Mouse (Mus musculus): Measurements from ENCODE around the gene Tbxas1.

Gene Tbxas1

DNA sequence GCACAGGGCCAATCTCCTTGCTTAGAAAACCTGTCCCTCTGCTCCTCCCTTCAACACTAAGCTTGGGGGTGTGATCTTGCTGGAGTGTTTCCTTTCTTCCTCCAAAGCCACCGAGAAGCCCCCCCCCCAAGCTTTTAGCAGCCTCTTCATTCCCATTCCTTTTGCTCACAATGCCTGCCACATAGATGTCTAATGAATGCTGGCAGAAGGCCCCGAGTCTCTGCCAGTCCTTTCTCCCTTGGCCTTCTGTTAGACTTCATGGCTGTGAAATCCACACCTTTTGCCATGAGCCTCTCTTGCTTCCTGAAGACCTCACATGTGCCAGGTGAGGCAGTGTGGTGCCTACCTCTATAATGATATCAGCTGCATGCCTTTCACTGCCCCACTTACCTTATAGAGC, 47.3 kb downstream of the Tbxas1 start:
- DNase-seq (ENCODE audit: low spot score in 2 of 2): no peak

DNA sequence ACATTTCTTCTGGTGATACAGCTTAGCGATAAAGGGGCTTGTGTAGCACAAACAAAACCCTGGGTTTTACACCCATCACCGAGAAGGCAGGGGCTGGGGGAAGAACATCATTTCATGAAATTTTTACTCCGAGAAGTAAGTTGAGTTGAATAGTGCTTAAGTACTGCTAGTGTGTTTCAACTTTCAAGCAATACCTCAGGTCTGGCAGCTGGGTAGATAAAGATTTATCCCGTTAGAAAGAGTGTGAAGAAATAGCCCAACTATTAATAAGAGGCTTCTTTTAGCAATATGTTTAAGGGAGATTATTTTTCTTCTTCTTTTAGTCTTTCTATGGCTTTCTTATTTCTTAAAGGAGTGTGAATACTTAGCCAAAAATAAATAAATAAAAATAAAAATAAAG, 48.2 kb downstream of the Tbxas1 start:
- no peak for DNase-seq (ENCODE audit: low spot score in 2 of 2)

DNA sequence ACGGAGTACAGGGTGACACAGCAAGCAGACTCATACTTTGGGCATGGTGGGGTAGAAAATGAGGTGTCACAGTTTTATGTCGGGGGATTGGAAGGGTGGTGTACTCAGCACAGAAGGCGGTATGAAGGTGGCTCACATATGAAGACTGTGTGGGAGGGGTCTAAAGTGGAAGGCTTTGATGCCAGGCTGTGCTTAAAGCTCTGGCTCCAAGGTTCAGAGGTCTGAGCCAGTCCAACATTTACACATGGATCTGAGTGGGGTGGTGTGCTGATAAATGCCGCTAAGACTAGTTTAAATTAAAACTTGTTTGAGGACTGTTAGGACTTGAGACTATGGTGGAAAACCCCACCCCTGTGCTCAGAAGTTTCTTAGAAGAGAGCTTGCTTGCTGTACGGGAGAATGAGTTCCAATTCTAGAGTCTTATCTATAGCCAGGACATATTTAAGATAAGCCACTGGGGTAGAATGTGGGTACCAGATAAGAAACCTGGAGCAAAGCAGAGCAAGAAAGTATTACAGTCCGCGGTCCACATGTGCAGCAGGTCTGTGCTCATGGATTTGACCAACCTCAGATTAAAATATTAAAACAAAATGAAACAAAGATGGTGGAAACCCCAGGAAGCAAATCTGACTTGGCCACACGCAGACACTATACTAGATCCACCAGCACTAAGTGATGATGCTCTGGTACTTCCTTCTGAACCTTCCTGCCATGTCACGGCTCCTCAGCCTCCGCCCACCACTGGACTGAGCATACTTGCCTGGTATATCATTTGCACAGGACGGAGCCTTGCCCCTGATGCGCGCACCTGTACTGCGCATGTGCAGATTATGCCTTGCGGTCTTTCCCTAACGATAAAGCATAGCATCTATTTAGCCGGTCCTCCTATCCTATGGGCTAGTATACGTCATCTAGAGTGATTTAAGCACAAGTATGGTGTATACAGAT, 48.9 kb downstream of the Tbxas1 start:
- no peak for DNase-seq (ENCODE audit: low spot score in 2 of 2)

DNA sequence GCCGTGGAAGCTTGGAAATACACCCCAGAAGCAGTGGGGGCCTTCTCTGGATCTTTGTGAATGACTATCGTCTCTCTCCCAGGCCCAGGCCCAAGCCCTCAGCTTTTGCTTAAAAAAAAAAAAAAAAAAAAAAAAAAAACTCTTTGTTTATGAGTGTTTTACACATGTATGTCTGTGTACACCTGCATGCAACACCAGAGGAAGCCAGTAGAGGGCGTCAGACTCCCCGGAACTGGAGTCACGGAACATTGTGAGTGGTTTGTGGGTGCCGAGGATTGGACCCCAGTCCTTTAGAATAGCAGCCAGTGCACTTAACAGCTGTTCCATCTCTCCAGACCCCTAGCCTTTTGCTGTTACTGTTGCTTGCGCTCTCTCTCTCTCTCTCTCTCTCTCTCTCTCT, 50.5 kb downstream of the Tbxas1 start:
- no peak for DNase-seq (ENCODE audit: low spot score in 2 of 2)

DNA sequence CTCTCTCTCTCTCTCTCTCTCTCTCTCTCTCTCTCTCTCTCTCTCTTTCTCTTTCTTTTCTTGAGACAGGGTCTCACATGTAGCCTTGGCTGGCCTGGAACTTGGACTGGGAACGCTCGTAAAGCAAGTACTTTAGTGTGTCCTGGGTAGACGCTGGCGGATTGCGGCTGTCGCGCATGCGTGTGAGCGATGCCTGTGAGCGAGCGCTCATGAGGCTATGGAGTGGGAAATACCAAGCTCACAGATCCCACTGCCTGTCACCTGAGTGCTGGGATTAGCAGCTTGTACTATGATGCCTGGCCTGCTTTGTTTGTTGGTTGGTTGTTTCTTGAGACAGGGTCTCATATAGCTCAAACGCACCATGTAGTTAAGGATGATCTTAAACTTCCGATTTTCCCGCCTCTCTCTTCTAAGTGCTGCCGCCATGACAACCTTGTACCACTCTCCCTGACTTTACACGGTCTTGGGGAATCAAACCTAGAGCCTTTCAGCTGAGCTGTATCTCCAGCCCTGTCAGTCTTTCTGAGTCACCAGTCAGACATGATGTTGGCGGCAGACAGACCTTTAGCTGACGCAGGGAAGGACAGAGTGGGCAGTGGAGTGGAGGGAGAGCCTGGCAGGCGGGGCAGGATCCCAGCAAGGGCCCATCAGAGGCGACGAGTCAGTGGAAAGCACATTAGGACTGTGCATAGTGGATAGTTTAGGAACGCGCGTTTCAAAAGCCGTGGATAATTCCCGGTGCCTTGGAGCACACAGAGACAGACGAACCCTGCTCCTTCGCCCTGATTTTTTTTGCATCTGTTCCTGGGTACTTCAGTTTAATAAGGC, 51.1 kb downstream of the Tbxas1 start:
- no peak for DNase-seq (ENCODE audit: low spot score in 2 of 2)

DNA sequence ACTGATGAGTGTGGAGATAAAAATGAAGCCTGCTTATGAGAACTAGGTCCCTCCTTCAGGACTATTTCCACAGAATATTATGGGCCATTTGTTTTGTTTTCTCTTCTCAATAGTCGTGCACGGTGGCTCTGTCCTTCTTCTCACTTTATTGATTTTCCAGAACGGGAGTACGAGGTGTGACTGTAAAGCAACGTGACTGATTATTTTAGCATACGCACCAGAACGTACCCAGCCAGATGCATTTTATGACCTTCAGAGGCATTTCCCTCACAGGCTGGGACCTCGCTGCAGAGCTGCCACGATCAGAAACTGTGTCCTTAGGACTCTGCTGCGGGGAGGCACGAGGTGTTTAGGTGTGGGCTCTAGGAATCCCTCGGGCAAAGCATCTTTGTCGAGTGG, 51.8 kb downstream of the Tbxas1 start:
- DNase-seq (ENCODE audit: low spot score in 2 of 2): no peak

DNA sequence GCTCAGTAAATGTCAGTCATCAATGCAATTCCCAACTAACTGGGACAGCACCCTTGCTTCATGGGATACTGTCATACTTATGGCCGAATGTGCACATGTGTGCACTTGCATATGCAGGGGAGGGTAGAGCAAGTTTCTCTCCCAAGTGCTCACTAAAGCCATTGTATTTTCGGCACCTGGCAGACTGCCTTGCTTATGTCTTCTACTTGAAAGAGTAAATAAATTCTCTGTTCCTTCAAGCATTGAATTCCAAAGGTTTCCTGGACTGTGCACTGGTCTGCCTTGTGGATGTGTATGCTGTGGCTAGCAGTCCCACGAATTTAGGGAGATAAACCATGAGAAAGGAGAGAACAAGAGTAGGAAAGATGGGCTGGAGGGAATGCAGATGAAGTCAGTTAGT, 53.3 kb downstream of the Tbxas1 start:
- no peak for DNase-seq (ENCODE audit: low spot score in 2 of 2)

DNA sequence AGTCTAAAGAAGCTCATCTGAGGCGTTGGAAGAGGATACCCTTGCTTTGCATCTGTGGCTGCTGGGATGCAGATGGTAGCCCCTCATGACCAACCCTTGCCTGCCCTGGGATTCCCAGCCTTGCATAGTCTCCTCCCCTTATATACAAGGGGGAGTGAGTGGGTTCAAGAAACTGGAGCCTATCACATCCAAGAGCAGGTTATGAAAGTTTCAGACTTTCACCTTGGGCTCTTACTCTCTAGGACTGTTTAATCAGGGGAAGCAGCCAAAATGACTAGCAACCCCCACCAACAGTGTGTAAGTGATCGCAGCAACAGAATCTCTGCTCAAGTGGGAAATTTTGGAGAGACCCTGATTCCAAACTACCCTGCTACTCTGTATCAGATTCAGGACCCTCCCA, 60.8 kb downstream of the Tbxas1 start:
- DNase-seq (ENCODE audit: low spot score in 2 of 2): no peak

DNA sequence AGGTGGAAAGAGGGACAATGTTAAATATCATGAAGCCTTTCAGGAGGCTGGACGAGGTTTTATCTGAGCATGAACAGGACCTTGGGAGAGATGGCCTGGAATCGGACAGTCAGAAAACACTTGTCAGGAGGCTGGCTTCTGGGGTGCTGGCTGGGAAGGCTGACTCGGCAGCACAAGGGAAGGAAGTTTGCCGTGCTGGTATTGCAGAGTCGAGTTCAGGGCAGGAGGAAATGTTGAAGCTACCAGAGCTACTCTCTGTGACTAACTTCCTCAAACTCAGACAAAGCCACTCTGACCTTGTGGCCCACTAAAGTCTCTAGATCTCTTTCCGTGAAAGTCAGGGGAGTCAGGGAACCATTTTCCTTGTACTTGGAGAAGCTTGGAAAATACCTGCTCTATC, 63.2 kb downstream of the Tbxas1 start:
- DNase-seq (ENCODE audit: low spot score in 2 of 2): no peak

DNA sequence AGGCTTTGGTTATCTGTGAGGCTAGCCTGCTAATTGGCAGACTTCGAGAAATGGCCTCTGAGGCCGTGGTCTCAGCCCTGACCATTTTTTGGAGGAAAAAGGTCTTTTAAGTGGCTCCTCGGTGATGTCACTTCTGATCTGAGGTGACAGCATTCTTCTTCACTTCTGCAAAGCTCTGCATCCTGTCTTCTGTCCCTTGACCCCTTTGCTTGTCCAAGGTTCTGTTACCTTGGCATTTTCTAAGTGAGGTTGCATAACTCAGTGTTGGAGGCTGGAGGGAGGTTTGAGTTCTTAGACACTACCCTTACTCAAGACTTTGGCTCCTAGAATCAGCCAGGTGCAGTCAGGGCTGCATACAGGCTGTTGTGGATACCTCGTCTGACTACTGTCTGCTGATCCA, 63.9 kb downstream of the Tbxas1 start:
- DNase-seq (ENCODE audit: low spot score in 2 of 2): no peak

DNA sequence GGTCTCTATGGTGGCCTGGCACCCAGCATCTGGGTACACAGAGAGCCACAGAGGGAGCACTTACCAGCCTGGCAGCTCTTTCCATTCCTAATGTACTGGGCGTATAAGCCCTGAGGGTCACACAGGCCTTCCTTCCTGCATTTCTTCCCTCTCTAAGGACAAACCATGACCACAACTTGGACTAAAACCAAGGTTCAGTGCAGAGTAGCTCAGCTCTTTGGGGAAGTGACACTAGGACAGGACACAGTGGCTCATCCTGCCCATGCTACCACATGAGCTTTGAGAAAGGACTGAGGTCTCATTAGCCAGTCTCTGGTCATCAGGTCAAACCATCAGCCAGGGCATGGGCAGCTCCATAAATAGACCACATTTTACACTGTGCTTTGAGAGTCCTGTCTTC, 65.8 kb downstream of the Tbxas1 start:
- DNase-seq (ENCODE audit: low spot score in 2 of 2): no peak

DNA sequence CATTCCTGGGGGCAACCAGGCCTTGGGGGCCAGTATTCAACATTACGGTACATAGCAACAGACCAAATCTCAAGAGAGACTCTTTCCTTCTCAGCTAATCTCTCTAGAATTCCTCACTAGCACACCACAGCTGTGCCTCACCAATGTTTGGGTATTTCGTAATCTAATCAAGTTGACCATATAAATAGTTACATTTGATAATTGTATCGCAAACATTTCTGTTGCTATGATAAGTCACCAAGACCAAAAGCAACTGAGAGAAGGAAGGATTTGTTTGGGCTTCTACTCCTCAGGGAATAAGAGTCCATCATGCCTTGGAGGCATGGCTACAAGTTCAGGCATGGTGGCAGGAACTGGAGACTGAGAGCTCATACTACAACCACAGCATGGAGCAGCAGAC, 67.6 kb downstream of the Tbxas1 start:
- no peak for DNase-seq (ENCODE audit: low spot score in 2 of 2)

DNA sequence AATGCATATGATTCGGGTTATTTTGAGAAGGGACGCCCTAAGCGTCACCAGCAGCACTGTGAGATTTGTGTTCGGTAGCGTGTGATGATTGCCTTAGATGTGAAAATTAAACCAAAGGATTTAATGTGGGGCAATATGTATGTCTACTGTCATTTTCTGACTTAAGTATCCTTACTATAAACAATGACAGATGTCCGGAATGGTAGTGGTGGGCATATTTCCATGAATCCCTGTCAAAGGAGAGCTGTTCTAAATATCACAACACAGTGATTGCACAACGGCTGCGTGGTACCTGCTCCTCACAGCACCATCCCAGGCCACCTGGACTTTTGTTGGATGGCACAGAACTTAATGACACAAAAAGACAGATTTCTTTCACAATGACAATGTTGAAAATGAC, 69.2 kb downstream of the Tbxas1 start:
- no peak for DNase-seq (ENCODE audit: low spot score in 2 of 2)

DNA sequence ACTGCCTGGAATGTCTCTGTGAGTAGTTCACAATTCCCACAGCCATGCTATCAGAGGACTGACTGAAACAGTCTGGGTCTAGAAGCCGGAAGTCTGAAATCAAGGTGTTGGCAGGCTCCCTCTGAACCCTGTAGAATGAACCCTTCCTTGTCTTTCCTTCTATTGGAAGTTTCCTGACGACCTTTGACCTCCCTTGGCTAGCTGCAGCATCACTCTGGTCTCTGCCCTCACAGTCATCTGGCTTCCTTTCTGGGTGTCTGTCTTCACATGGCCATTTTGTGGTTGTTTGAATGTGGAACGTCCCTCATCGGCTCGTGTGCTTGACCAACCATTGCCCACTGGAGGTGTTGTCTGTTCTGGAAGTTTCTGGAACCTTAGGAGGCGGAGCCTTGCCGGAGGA, 69.6 kb downstream of the Tbxas1 start:
- no peak for DNase-seq (ENCODE audit: low spot score in 2 of 2)

DNA sequence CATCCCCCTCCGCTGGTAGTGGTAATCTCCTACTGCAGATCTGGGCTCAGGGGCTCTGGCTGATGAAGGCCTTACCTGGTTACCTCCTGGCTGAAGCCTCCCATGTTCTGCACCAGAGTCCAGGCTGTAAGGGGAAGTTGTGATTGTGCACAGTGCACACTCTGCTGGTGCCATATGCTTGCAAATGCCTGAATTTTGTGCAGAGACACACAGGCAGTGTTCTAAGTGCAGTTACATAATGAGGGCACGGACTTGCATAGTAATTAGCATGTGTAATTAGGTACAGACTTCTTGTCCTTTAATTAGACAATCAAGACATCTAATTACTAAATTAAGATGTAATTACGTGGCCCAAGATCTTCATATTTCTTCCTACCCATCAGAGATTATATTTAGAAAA, 70.5 kb downstream of the Tbxas1 start:
- DNase-seq (ENCODE audit: low spot score in 2 of 2): no peak

DNA sequence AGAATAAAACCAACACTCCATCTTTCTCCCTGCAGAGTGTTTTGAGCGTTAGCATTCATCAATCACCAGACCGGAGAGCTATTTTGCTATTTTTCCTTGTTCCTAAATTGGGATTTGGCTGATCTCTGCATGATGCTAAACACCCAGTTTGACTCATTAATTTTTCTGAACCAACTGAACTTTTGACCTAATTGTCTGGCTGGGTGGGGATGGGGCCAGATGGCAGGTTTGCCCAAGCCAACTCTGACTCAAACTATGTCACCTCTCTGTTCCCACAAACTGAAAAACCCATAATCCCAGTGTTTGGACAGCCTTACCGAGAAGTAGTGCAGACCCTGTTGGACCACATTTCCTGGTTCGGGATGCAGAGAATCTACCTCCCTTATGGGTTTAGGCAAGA, 72.1 kb downstream of the Tbxas1 start:
- DNase-seq (ENCODE audit: low spot score in 2 of 2): no peak

DNA sequence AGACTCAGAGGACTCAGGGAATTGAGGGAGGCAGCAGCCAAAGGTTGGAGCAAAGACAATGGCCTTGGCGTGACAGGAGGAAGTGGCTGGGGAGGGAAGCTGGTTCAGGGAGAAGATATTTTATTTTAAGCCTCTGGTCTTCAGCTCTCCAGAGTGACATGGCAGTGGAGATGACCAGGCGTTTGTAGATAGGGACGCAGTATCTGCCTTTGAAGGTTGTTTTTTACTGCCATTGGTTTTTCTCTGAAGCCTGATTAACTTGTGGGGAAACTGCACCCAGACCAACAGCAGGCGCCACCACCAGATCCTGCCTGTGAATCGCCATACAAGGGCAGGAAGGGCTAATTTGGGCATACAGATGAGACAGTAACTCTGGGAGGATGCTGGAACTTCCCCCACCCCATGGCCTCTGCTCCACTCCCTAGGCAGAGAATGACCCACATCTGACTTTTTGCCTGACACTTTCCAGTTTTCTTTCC, 74.5 kb downstream of the Tbxas1 start:
- no peak for DNase-seq (ENCODE audit: low spot score in 2 of 2)

DNA sequence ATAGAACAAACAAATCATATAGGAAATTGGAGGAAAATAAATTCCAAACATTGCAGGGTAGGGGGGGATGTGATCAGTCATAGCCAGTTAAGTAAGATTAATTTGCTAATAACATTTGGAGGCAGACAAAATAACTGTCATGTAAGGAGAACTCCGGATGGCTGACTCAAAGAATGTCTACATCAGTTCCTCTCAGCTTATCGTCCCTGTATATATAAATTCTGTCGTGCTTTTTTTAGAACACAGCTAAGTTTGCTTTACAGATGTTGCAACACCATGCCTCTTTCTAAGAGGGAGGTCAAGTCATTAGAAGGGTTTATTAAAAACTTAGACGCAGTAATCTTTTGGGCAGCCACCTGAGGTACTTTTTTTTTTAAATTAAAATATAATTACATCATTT, 75.1 kb downstream of the Tbxas1 start:
- DNase-seq (ENCODE audit: low spot score in 2 of 2): no peak

DNA sequence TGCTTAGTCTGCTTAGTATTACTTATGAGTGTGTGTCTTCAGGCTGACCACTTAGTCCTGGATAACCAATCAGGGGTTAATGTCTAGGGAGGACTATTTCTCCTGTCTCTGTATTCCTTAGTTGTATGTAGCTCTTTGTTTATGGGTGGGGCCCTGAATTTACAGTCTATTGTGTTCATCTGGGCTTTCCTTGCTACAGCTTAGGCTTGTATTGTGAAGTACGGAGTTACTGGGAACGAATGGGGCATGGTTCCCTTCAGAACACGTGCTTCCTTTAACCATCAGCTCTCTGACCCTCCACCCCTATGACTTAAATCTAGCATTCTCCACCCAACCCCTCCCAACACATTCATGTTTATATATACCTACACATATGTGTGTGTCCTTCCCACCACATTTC, 75.6 kb downstream of the Tbxas1 start:
- no peak for DNase-seq (ENCODE audit: low spot score in 2 of 2)

DNA sequence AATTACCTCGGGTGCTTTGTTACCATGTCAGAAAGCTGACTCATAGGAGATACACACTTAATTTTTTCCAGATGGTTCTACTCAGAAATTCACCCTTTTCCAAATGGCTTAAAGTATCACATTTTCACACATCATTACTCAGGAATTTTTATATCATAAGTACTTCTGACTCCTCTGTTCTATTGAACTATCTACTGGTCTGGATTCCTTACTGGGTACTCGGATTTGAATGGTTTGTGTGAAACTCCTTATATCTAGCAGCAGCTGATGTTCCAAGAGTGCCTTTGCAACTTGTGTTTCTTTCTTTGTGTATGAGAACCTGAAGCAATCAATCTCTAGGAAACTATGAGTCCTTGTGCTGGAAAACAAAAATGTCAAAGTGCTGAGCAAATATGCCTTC, 81.4 kb downstream of the Tbxas1 start:
- no peak for DNase-seq (ENCODE audit: low spot score in 2 of 2)

DNA sequence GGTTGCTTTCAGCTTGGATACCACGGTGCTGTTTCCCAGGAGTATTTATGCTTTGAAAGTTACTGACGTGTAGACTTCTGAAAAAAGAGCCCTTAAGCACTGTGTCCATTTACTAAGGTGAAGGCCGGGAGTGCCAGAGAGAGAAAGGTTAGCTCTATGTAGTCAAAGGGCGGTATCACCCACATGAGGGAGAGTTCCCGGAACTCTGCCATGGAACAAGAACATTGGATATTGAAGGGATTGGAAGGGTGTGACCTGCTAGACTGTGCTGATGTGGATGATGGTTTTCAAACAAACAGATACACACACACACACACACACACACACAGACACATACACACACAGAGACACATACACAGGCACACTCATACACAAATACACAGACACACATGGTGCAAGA, 82.0 kb downstream of the Tbxas1 start:
- DNase-seq (ENCODE audit: low spot score in 2 of 2): no peak

DNA sequence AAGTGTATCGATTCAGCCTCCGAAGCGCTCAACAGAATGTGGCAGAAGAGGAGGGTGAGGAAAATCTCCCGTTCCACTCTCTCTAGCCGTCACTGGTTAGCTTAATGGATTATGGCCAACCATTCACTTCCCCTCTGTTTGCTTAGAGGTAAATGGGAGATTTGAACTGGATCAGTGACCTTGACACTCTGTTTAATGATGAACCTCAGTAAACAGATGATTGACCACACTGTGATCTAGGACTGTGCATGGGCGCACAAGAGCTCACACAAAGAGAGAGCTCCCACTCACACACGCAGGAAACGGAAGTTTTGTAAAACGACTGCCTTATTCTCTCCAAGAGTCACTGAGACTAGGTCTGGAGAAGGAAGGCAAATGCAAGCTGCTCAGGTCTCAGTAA, 84.3 kb downstream of the Tbxas1 start:
- DNase-seq (ENCODE audit: low spot score in 2 of 2): no peak

DNA sequence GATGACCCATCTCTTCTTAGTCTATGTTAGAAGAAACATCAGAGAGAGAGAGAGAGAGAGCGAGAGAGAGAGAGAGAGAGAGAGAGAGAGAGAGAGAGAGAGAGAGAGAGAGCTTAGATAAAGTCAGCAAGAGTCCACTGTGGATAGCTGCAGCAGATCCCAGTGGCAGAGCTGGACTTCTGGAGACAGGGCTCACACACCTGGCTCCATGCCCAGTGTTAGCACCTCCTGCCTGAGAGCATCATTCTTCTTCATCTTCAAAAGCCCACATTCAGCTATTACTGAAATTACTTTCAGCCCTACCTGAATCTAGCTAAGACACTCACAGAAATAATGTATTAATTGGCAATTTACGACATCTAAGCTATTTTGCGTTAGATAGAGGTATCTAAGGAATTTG, 85.2 kb downstream of the Tbxas1 start:
- DNase-seq (ENCODE audit: low spot score in 2 of 2): no peak
